Mouse (Mus musculus) embryonic facial prominence, embryonic 15.5 days (tissue): ENCODE results near the gene Pilrb2. TPM values are rescaled to one million over a fixed set of nuclear protein-coding genes. Genes with fewer than 3 reads are reported as not detected.

Experiments used
- ATAC-seq: fragments of 200-750 bp; cut with Nextera tagmentation; 2 replicates; pipeline ENCODE4 v1.8.0; 2017; ENCODE audit warnings: low read depth, moderate TSS enrichment; ENCODE audit not compliant: insufficient number of reproducible peaks, low FRiP score, low TSS enrichment
- H3K27ac ChIP-seq: fragments of 300-500 bp; sonication (generic); replicated peaks from 2 replicates; pipeline ENCODE4 v1.5.1; 2015; ENCODE audit warnings: mild to moderate bottlenecking, inconsistent platforms
- H3K27me3 ChIP-seq: fragments of 300-500 bp; sonication (generic); 2 replicates; pipeline ENCODE4 v1.6.1; 2015; ENCODE audit warnings: inconsistent platforms
- H3K36me3 ChIP-seq: fragments of 300-500 bp; sonication (generic); 2 replicates; pipeline ENCODE4 v1.6.1; 2015; ENCODE audit warnings: mild to moderate bottlenecking, inconsistent platforms
- H3K4me1 ChIP-seq: fragments of 300-500 bp; sonication (generic); 2 replicates; pipeline ENCODE4 v1.6.1; 2015; ENCODE audit warnings: inconsistent platforms
- H3K4me2 ChIP-seq: fragments of 300-500 bp; sonication (generic); replicated peaks from 2 replicates; pipeline ENCODE4 v1.6.1; 2015; ENCODE audit warnings: mild to moderate bottlenecking, inconsistent platforms
- H3K4me3 ChIP-seq: fragments of 300-500 bp; sonication (generic); replicated peaks from 2 replicates; pipeline ENCODE4 v1.5.1; 2015; ENCODE audit warnings: mild to moderate bottlenecking, inconsistent platforms
- H3K9ac ChIP-seq: fragments of 300-500 bp; sonication (generic); 2 replicates; pipeline ENCODE4 v1.6.1; 2015; ENCODE audit warnings: inconsistent platforms
- H3K9me3 ChIP-seq: fragments of 300-500 bp; sonication (generic); replicated peaks from 2 replicates; pipeline ENCODE4 v1.6.1; 2016; ENCODE audit warnings: inconsistent platforms
- WGBS: fragments of 180-500 bp; shearing (Covaris S2); methylation state at CpG from one replicate; pipeline ENCODE4 v1.1.7; 2015; 5-methylcytosine and 5-hydroxymethylcytosine counted together
- polyA plus RNA-seq: library from polyadenylated mRNA; unstranded; fragments of >200 nt; fragmentation: Nextera tagmentation; extraction: Ambion mirVana; gene quantifications from 2 replicates; pipeline ENCODE4 v1.2.1, GENCODE M21; 2015

Gene Pilrb2
- polyA plus RNA-seq, 1 experiment from 2014 or later = 0.39 TPM

- H3K9me3 ChIP-seq = no peaks in the 10 kb centered on the region
- no peaks in the 10 kb centered on the region for H3K4me1 ChIP-seq
- WGBS = 81% methylated on average over 4 of the region's 4 CpGs
- no peaks in the 10 kb centered on the region for H3K36me3 ChIP-seq
- no peaks in the 10 kb centered on the region for H3K27me3 ChIP-seq
- no peak for ATAC-seq
- H3K4me2 ChIP-seq = no peak overlapping the region
- no peak overlapping the region for H3K27ac ChIP-seq
- H3K9ac ChIP-seq = no peak overlapping the region
- H3K4me3 ChIP-seq = no peak overlapping the region
These were observed 40.5 kb downstream of the Pilrb2 start for GRCm38 (mm10) chr5:137831106-137831505.

DNA sequence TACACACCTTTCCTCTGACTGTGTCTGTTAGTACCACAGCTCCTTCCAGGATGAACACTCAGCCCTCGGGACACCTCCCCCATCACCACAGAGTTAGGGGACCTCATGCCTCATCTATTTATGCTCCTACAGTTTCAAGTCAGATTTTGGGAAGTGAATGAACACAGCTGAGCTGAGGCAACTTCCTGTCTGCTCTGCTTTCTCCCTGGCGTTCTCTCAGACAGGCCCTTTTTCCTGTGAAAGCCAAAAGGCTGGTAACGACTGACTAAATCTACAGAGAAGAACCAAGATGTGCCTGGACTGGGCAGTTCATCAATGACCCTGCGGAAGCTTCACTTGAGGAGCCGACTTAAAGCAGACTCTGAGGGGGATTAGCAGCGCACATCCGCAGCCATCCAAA is 41.4 kb downstream of the Pilrb2 start:
- H3K4me2 ChIP-seq = no peak overlapping the region

GRCm38 (mm10) chr5:137828694-137829093 is 42.9 kb downstream of the Pilrb2 start:
- no peaks in the 10 kb centered on the region for H3K4me1 ChIP-seq
- no peak for ATAC-seq
- H3K9me3 ChIP-seq = no peaks in the 10 kb centered on the region
- no peak overlapping the region for H3K27ac ChIP-seq
- H3K4me3 ChIP-seq = no peak overlapping the region
- H3K9ac ChIP-seq = no peak overlapping the region
- 85% methylated on average over 6 of the region's 6 CpGs for WGBS
- H3K4me2 ChIP-seq = no peak overlapping the region
- no peaks in the 10 kb centered on the region for H3K36me3 ChIP-seq
- no peaks in the 10 kb centered on the region for H3K27me3 ChIP-seq

More for the DNA sequence above, 41.4 kb downstream of the Pilrb2 start:
- H3K36me3 ChIP-seq = no peaks in the 10 kb centered on the region
- H3K27ac ChIP-seq = no peak overlapping the region
- ATAC-seq = no peak
- WGBS = 70% methylated on average over 7 of the region's 7 CpGs
- no peaks in the 10 kb centered on the region for H3K9me3 ChIP-seq
- H3K4me1 ChIP-seq = no peaks in the 10 kb centered on the region
- H3K4me3 ChIP-seq = no peak overlapping the region
- H3K27me3 ChIP-seq = no peaks in the 10 kb centered on the region
- H3K9ac ChIP-seq = no peak overlapping the region

DNA sequence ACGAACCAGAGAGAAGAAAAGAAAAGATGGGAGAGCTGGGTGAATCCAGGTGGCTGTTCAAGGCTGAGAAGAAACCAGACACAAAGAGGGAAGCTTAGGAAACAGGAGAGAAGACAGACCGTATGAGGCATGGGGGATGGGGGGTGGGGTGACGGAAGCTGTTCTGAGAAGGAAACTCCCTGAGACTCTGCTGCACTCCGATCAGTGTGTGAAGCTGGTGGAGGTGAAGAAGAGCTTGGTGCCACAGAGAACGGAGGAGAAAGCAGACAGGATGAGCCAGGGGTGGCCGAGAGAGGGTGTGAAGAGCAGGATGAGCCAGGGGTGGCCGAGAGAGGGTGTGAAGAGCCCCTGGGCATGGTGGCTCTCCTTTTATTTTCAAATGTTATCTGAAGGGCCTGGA is 45.2 kb downstream of the Pilrb2 start:
- H3K27ac ChIP-seq = no peak overlapping the region
- no peak overlapping the region for H3K4me3 ChIP-seq
- no peak overlapping the region for H3K4me2 ChIP-seq
- no peaks in the 10 kb centered on the region for H3K36me3 ChIP-seq
- H3K9me3 ChIP-seq = no peaks in the 10 kb centered on the region
- no peaks in the 10 kb centered on the region for H3K27me3 ChIP-seq
- H3K4me1 ChIP-seq = no peaks in the 10 kb centered on the region
- no peak for ATAC-seq
- WGBS = 55% methylated on average over 7 of the region's 7 CpGs
- H3K9ac ChIP-seq = no peak overlapping the region

DNA sequence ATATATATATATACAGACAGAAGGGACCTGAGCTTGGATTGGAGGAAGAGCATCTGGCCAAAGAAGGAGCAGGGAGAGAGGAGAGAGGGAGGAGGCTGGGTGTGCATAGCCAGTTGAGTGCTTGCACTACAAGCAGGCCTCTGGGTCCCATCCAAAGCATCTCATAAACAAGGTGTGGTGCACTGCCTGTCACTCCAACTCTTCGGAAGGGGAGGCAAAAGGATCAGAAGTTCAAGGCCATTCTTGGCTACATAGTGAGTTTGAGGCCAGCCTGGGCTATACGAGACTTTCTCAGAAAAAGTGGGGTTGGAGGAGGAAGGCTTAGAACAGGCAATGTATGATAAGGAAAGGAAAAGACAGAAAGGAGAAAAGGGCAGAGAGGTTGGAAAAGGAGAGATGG is 45.6 kb downstream of the Pilrb2 start:
- H3K27ac ChIP-seq = no peak overlapping the region
- H3K27me3 ChIP-seq = no peaks in the 10 kb centered on the region
- H3K4me2 ChIP-seq = no peak overlapping the region
- H3K4me1 ChIP-seq = no peaks in the 10 kb centered on the region
- no peak overlapping the region for H3K9ac ChIP-seq
- no peak for ATAC-seq
- no peaks in the 10 kb centered on the region for H3K36me3 ChIP-seq
- H3K9me3 ChIP-seq = no peaks in the 10 kb centered on the region
- H3K4me3 ChIP-seq = no peak overlapping the region
- WGBS = 85% methylated on average over 2 of the region's 2 CpGs

GRCm38 (mm10) chr5:137825030-137825429 is 46.6 kb downstream of the Pilrb2 start:
- no peak for ATAC-seq
- Histone ChIP-seq H3K36me3 (no peaks in the 10 kb centered on the region), H3K4me3 (no peak overlapping the region), H3K9ac (no peak overlapping the region), H3K9me3 (no peaks in the 10 kb centered on the region), H3K4me2 (no peak overlapping the region), H3K27me3 (no peaks in the 10 kb centered on the region), H3K4me1 (no peaks in the 10 kb centered on the region), H3K27ac (no peak overlapping the region)
- 85% methylated on average over 3 of the region's 3 CpGs for WGBS

- no peak overlapping the region for H3K9ac ChIP-seq
These were observed 48.1 kb downstream of the Pilrb2 start for GRCm38 (mm10) chr5:137823455-137824045.

DNA sequence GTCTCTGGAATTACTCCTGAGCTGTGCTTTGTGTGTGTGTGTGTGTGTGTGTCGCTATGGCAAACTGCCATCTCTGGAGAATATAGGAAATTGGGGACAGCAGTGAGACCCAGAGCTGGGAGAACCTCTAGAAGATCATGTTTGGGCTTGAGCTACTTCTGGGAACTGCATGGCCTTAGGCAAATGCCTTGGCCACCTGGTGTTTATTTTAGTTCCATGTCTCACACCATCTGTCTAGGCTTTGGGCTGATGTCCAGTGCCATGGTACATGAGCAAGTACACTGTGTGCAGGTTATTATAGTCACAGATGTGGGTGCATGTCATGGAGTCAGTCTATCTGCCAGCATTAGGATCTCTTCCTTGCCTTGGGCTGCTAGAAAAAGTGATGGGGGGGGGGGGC is 49.0 kb downstream of the Pilrb2 start:
- H3K27me3 ChIP-seq = no peaks in the 10 kb centered on the region
- no peaks in the 10 kb centered on the region for H3K36me3 ChIP-seq
- no peak overlapping the region for H3K27ac ChIP-seq
- H3K4me3 ChIP-seq = no peak overlapping the region
- 62% methylated on average over 1 of the region's 1 CpGs for WGBS
- H3K9ac ChIP-seq = no peak overlapping the region
- H3K4me1 ChIP-seq = no peaks in the 10 kb centered on the region
- no peak for ATAC-seq
- no peaks in the 10 kb centered on the region for H3K9me3 ChIP-seq
- no peak overlapping the region for H3K4me2 ChIP-seq

More at GRCm38 (mm10) chr5:137823455-137824045, 48.1 kb downstream of the Pilrb2 start:
- no peak for ATAC-seq
- Histone ChIP-seq H3K27me3 (no peaks in the 10 kb centered on the region), H3K4me2 (no peak overlapping the region), H3K4me1 (no peaks in the 10 kb centered on the region), H3K4me3 (no peak overlapping the region), H3K27ac (no peak overlapping the region), H3K9me3 (no peaks in the 10 kb centered on the region), H3K36me3 (no peaks in the 10 kb centered on the region)
- WGBS = 87% methylated on average over 6 of the region's 6 CpGs

DNA sequence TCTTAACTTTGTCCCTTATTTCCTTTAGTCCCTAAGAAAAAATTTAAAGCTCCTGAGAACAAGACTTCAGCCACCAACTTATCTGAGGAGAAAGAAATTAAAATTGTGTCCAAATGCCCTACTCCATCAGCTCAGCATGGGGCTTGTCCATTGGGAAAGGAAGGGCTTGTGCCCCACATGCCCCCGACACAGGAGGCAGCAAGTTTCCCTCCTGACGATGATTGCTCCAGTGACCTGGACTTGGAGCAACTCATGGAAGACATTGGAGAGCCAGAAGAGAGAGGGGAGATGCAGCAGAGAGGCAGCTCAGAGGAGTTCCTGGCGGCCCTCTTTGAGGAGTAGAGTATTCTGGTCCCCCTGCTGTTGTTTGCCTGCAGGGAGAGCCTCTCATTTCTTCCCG is 49.5 kb downstream of the Pilrb2 start:
- WGBS = 64% methylated on average over 4 of the region's 4 CpGs
- no peaks in the 10 kb centered on the region for H3K36me3 ChIP-seq

DNA sequence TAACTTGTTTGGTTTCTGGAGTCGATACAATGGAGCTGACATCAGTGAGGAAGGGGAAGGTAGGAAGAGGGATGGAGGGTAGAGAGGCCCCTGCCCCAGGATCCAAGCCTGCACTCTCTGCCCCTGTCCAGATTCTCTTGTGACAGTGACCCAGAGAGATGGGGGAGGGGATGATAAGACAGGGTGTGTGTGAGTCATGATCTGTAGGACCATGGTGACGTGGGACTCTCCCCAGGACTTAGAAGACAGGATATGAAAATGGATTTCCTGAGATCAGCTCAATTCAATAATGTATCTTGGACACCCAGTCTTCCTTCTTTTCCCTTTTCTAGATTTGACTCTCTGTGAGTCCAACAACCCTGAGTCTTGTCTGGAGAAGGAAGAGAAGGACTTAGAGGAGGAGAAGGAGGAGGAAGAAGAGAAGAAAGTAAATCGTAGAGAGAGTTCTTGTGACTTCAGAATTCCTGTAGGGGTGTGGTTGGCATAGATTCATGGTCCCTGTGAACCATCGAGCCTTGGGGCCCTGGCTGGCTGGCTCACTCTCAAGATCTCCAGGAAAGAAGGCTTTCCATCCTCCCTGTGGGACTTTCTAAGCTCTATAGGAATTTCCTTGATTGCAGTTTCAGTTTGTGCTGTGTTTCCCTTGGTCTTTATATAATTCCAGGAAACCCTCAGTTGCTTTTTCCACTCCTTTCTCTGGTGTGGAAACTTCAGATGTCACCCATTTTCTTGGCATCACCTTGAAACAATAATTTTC is 54.0 kb downstream of the Pilrb2 start:
- H3K27ac ChIP-seq = no peak overlapping the region
- H3K27me3 ChIP-seq = no peaks in the 10 kb centered on the region
- H3K4me1 ChIP-seq = no peaks in the 10 kb centered on the region
- ATAC-seq = no peak
- H3K4me3 ChIP-seq = no peak overlapping the region
- 59% methylated on average over 4 of the region's 4 CpGs for WGBS
- no peaks in the 10 kb centered on the region for H3K9me3 ChIP-seq
- no peaks in the 10 kb centered on the region for H3K36me3 ChIP-seq
- H3K4me2 ChIP-seq = no peak overlapping the region
- H3K9ac ChIP-seq = no peak overlapping the region

More for the DNA sequence above, 49.5 kb downstream of the Pilrb2 start:
- no peak for ATAC-seq
- Histone ChIP-seq H3K27ac (no peak overlapping the region), H3K9me3 (no peaks in the 10 kb centered on the region), H3K27me3 (no peaks in the 10 kb centered on the region), H3K4me3 (no peak overlapping the region), H3K4me1 (no peaks in the 10 kb centered on the region), H3K4me2 (no peak overlapping the region), H3K9ac (no peak overlapping the region)
